Mouse (Mus musculus) spleen, postnatal 0 days (tissue): Measurements from ENCODE around the gene Gm13305. TPM values are rescaled to one million over a fixed set of nuclear protein-coding genes. Genes with fewer than 3 reads are reported as not detected.

Source experiments
- polyA plus RNA-seq: library from polyadenylated mRNA; unstranded; fragments of >200 nt; fragmentation: Nextera tagmentation; extraction: Ambion mirVana; gene quantifications from 2 replicates; pipeline ENCODE4 v1.2.1, GENCODE M21; 2015

The Gm13305 gene
- 0.22 and 0.38 TPM in 2 replicates for polyA plus RNA-seq

GRCm38 (mm10) chr4:42168503-42168902 lies at the start of gene Gm13305:
Gene Gm13305 (minus strand): TSS chr4:42168603.

GRCm38 (mm10) chr4:42153136-42153535 lies 15.3 kb downstream of the Gm13305 start, which contains the start of gene Gm13306:
Gene Gm13306 (plus strand): TSS chr4:42153436.

DNA sequence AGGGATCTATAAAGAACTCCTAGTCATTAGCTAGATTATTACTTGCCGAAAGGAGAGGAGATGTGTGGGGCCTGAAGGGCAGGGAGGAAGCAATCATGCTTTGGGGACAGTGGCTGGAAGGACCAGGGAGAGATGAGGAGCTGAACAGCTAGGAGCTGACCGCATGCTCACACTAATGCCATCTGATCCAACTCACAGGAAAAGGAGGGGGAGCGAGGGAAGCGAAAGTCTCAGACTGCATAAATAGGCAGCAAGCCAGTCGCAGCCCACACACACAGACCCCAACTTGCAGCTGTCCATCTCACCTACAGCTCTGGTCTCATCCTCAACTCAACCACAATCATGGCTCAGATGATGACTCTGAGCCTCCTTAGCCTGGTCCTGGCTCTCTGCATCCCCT lies 53.9 kb downstream of the Gm13305 start, which contains the start of gene Gm13304:
Gene Gm13304 (plus strand): TSS at position 301 of the 400 bp plus-strand sequence.

Other genes starting within 250 kb of the Gm13305 start
- 0.62 and 1.3 TPM in 2 replicates for gene Gm20878, start 227.0 kb downstream of the Gm13305 start, polyA plus RNA-seq
- gene Fam205a4, start 202.5 kb downstream of the Gm13305 start, polyA plus RNA-seq = 0.05 TPM in 2 replicates
- not detected in 2 replicates for gene Gm21093, start 133.9 kb downstream of the Gm13305 start, polyA plus RNA-seq
- not detected in 2 replicates for gene Gm3893, start 77.4 kb downstream of the Gm13305 start, polyA plus RNA-seq
- 8.6 and 12.2 TPM in 2 replicates for gene Gm13304, start 53.8 kb downstream of the Gm13305 start, polyA plus RNA-seq
- not detected in 2 replicates for gene Gm13306, start 15.2 kb downstream of the Gm13305 start, polyA plus RNA-seq
- not detected in 2 replicates for gene Gm10600, start 72.0 kb upstream of the Gm13305 start, polyA plus RNA-seq
- not detected in 2 replicates for gene Ccl21b, start 87.2 kb upstream of the Gm13305 start, polyA plus RNA-seq
- not detected in 2 replicates for gene Gm21953, start 125.7 kb upstream of the Gm13305 start, polyA plus RNA-seq
- gene Fam205a3, start 149.7 kb upstream of the Gm13305 start, polyA plus RNA-seq = not detected in 2 replicates